Mouse (Mus musculus): Measurements from ENCODE around the gene Serpina1a. TPM values are rescaled to one million over a fixed set of nuclear protein-coding genes. Genes with fewer than 3 reads are reported as not detected.
"Not testable (repeated sequence)": the region's sequence is repeated elsewhere in the genome, so short reads cannot be mapped to it uniquely, and the experiment has no call there.

Gene Serpina1a
- polyA plus RNA-seq, 1 experiment from 2014 or later: 26.1 TPM

- Histone ChIP-seq H3K27ac (no peak overlapping the region), H3K4me2 (ENCODE audit: low read length) (no peak overlapping the region), H3K9me3 (replicated peaks; ENCODE audit: low read length) (no peaks in the 10 kb centered on the region), H3K4me1 (replicated peaks; ENCODE audit: insufficient read depth, low read length) (no peaks in the 10 kb centered on the region), H3K9ac (ENCODE audit: low read depth, low read length) (no peak overlapping the region), H3K36me3 (ENCODE audit: insufficient read depth, low read length) (no peaks in the 10 kb centered on the region), H3K4me3 (replicated peaks; ENCODE audit: low read depth, low read length) (no peak overlapping the region), H3K27me3 (ENCODE audit: insufficient read depth, low read length) (no peaks in the 10 kb centered on the region)
- WGBS: 74% methylated on average over 3 of the region's 3 CpGs
- TF ChIP-seq CTCF (IDR thresholded peaks at IDR 0.05; ENCODE audit: low read depth): no peak
- ATAC-seq (replicated peaks; ENCODE audit: low FRiP score, low read depth) (no peak), DNase-seq (ENCODE audit: low spot score) (no peak)
Observed at GRCm38 (mm10) chr12:103860976-103861375, 2.4 kb downstream of the Serpina1a start.

- not testable (repeated sequence) for H3K36me3 ChIP-seq (ENCODE audit: insufficient read depth, low read length); H3K9ac ChIP-seq (ENCODE audit: low read depth, low read length); H3K4me3 ChIP-seq (replicated peaks; ENCODE audit: low read depth, low read length); H3K27me3 ChIP-seq (ENCODE audit: insufficient read depth, low read length); H3K27ac ChIP-seq; H3K4me2 ChIP-seq (ENCODE audit: low read length); H3K4me1 ChIP-seq (replicated peaks; ENCODE audit: insufficient read depth, low read length); DNase-seq (ENCODE audit: low spot score); ATAC-seq (replicated peaks; ENCODE audit: low FRiP score, low read depth); H3K9me3 ChIP-seq (replicated peaks; ENCODE audit: low read length)
- 70% methylated on average over 3 of the region's 4 CpGs for whole genome bisulfite sequencing
Observed at GRCm38 (mm10) chr12:103860571-103860970, 2.8 kb downstream of the Serpina1a start.

- H3K36me3 ChIP-seq (ENCODE audit: insufficient read depth, low read length); H3K27me3 ChIP-seq (ENCODE audit: insufficient read depth, low read length); H3K4me3 ChIP-seq (replicated peaks; ENCODE audit: low read depth, low read length); ATAC-seq (replicated peaks; ENCODE audit: low FRiP score, low read depth); H3K9ac ChIP-seq (ENCODE audit: low read depth, low read length); DNase-seq (ENCODE audit: low spot score); H3K9me3 ChIP-seq (replicated peaks; ENCODE audit: low read length); H3K27ac ChIP-seq; H3K4me1 ChIP-seq (replicated peaks; ENCODE audit: insufficient read depth, low read length); H3K4me2 ChIP-seq (ENCODE audit: low read length): not testable (repeated sequence)
- WGBS: 76% methylated on average over 3 of the region's 3 CpGs
Observed at GRCm38 (mm10) chr12:103859584-103859983, 3.8 kb downstream of the Serpina1a start.

GRCm38 (mm10) chr12:103853032-103853431 lies 10.3 kb downstream of the Serpina1a start:
- not testable (repeated sequence) for H3K9me3 ChIP-seq (replicated peaks; ENCODE audit: low read length); H3K4me3 ChIP-seq (replicated peaks; ENCODE audit: low read depth, low read length); H3K27ac ChIP-seq; H3K36me3 ChIP-seq (ENCODE audit: insufficient read depth, low read length); H3K27me3 ChIP-seq (ENCODE audit: insufficient read depth, low read length); DNase-seq (ENCODE audit: low spot score); H3K9ac ChIP-seq (ENCODE audit: low read depth, low read length); H3K4me1 ChIP-seq (replicated peaks; ENCODE audit: insufficient read depth, low read length); ATAC-seq (replicated peaks; ENCODE audit: low FRiP score, low read depth); H3K4me2 ChIP-seq (ENCODE audit: low read length)
- WGBS: 87% methylated on average over 2 of the region's 2 CpGs

GRCm38 (mm10) chr12:103830273-103830672 lies 33.1 kb downstream of the Serpina1a start, which contains the start of gene Serpina1b:
Gene Serpina1b, minus strand, starts transcription at chr12:103830373.
- H3K9ac ChIP-seq (ENCODE audit: low read depth, low read length); H3K27ac ChIP-seq; H3K9me3 ChIP-seq (replicated peaks; ENCODE audit: low read length); H3K4me2 ChIP-seq (ENCODE audit: low read length); DNase-seq (ENCODE audit: low spot score); H3K27me3 ChIP-seq (ENCODE audit: insufficient read depth, low read length); H3K4me3 ChIP-seq (replicated peaks; ENCODE audit: low read depth, low read length); ATAC-seq (replicated peaks; ENCODE audit: low FRiP score, low read depth); H3K4me1 ChIP-seq (replicated peaks; ENCODE audit: insufficient read depth, low read length); H3K36me3 ChIP-seq (ENCODE audit: insufficient read depth, low read length): not testable (repeated sequence)
- WGBS: 77% methylated on average over 4 of the region's 4 CpGs

- not testable (repeated sequence) for H3K4me2 ChIP-seq (ENCODE audit: low read length); H3K27me3 ChIP-seq (ENCODE audit: insufficient read depth, low read length); ATAC-seq (replicated peaks; ENCODE audit: low FRiP score, low read depth); H3K4me1 ChIP-seq (replicated peaks; ENCODE audit: insufficient read depth, low read length); H3K36me3 ChIP-seq (ENCODE audit: insufficient read depth, low read length); H3K27ac ChIP-seq; DNase-seq (ENCODE audit: low spot score); H3K9me3 ChIP-seq (replicated peaks; ENCODE audit: low read length); H3K4me3 ChIP-seq (replicated peaks; ENCODE audit: low read depth, low read length); H3K9ac ChIP-seq (ENCODE audit: low read depth, low read length)
- 64% methylated on average over 6 of the region's 6 CpGs for WGBS
Observed at GRCm38 (mm10) chr12:103827661-103828372, 35.5 kb downstream of the Serpina1a start.

GRCm38 (mm10) chr12:103823826-103824225 lies 39.5 kb downstream of the Serpina1a start:
- not testable (repeated sequence) for ATAC-seq (replicated peaks; ENCODE audit: low FRiP score, low read depth)

More at GRCm38 (mm10) chr12:103823826-103824225, 39.5 kb downstream of the Serpina1a start:
- H3K36me3 ChIP-seq (ENCODE audit: insufficient read depth, low read length); H3K27ac ChIP-seq; H3K4me2 ChIP-seq (ENCODE audit: low read length); DNase-seq (ENCODE audit: low spot score); H3K9ac ChIP-seq (ENCODE audit: low read depth, low read length); H3K27me3 ChIP-seq (ENCODE audit: insufficient read depth, low read length); H3K4me1 ChIP-seq (replicated peaks; ENCODE audit: insufficient read depth, low read length); H3K4me3 ChIP-seq (replicated peaks; ENCODE audit: low read depth, low read length); H3K9me3 ChIP-seq (replicated peaks; ENCODE audit: low read length): not testable (repeated sequence)
- WGBS: 71% methylated on average over 5 of the region's 5 CpGs

Other genes starting within 250 kb of the Serpina1a start
- 9.7 and 9.8 TPM in 2 replicates for gene Serpina10, start 232.1 kb downstream of the Serpina1a start, polyA plus RNA-seq (2015; fragmentation: Nextera tagmentation; extraction: Ambion mirVana)
- gene Serpina6, start 206.3 kb downstream of the Serpina1a start, polyA plus RNA-seq (2015; fragmentation: Nextera tagmentation; extraction: Ambion mirVana): 355 and 410 TPM in 2 replicates
- 0.22 TPM in 1 of 2 replicates, not detected in the other for gene Serpina16, start 187.4 kb downstream of the Serpina1a start, polyA plus RNA-seq (2015; fragmentation: Nextera tagmentation; extraction: Ambion mirVana)
- gene Serpina1f, start 168.0 kb downstream of the Serpina1a start, polyA plus RNA-seq (2015; fragmentation: Nextera tagmentation; extraction: Ambion mirVana): 1.5 and 1.8 TPM in 2 replicates
- gene Serpina1d, start 90.0 kb downstream of the Serpina1a start, polyA plus RNA-seq (2015; fragmentation: Nextera tagmentation; extraction: Ambion mirVana): 1.4 and 1.5 TPM in 2 replicates
- 8.7 and 9.2 TPM in 2 replicates for gene Serpina1b, start 33.2 kb downstream of the Serpina1a start, polyA plus RNA-seq (2015; fragmentation: Nextera tagmentation; extraction: Ambion mirVana)
- 0.20 and 0.52 TPM in 2 replicates for gene Serpina1c, start 41.3 kb upstream of the Serpina1a start, polyA plus RNA-seq (2015; fragmentation: Nextera tagmentation; extraction: Ambion mirVana)
- gene Serpina1e, start 95.4 kb upstream of the Serpina1a start, polyA plus RNA-seq (2015; fragmentation: Nextera tagmentation; extraction: Ambion mirVana): 1.0 and 1.1 TPM in 2 replicates
- not detected in 2 replicates for gene Serpina11, start 126.4 kb upstream of the Serpina1a start, polyA plus RNA-seq (2015; fragmentation: Nextera tagmentation; extraction: Ambion mirVana)
- gene Serpina9, start 150.2 kb upstream of the Serpina1a start, polyA plus RNA-seq (2015; fragmentation: Nextera tagmentation; extraction: Ambion mirVana): 0.04 TPM in 1 of 2 replicates, not detected in the other
- not detected in 2 replicates for gene Serpina12, start 180.9 kb upstream of the Serpina1a start, polyA plus RNA-seq (2015; fragmentation: Nextera tagmentation; extraction: Ambion mirVana)
- not detected in 2 replicates for gene Serpina5, start 237.6 kb upstream of the Serpina1a start, polyA plus RNA-seq (2015; fragmentation: Nextera tagmentation; extraction: Ambion mirVana)
- not detected in 2 replicates for gene Serpina3a, start 249.2 kb upstream of the Serpina1a start, polyA plus RNA-seq (2015; fragmentation: Nextera tagmentation; extraction: Ambion mirVana)

Measured in kidney, postnatal 0 days (tissue).